Mouse (Mus musculus) ES-E14 (cell line): ENCODE measurements around the gene Pdx1. TPM values are rescaled to one million over a fixed set of nuclear protein-coding genes. Genes with fewer than 3 reads are reported as not detected.

Source experiments
- DNase-seq: peaks from one replicate; pipeline ENCODE4 v3.0.0-alpha.2; 2013; ENCODE audit warnings: low read depth, low spot score
- H3K27ac ChIP-seq: 2 replicates; pipeline ENCODE4 v1.5.1; 2012; ENCODE audit warnings: low read depth, mild to moderate bottlenecking, low read length, moderate library complexity, mixed read lengths; ENCODE audit not compliant: poor library complexity, insufficient read depth, severe bottlenecking
- H3K36me3 ChIP-seq: 2 replicates; pipeline ENCODE4 v1.6.1; 2012; ENCODE audit warnings: mild to moderate bottlenecking, low read length, moderate library complexity, mixed read lengths; ENCODE audit not compliant: control insufficient read depth, poor library complexity, insufficient read depth, severe bottlenecking
- H3K4me1 ChIP-seq, 2 experiments: fragments of 150-350 bp in 1 of 2; sonication (generic) in 1 of 2; 2 replicates each; pipeline ENCODE4 v1.6.1; 2012; ENCODE audit warnings: low read length in 2 of 2, mild to moderate bottlenecking in 1 of 2, mixed read lengths in 1 of 2; ENCODE audit not compliant: control insufficient read depth in 2 of 2, insufficient read depth in 2 of 2, poor library complexity in 1 of 2
- H3K4me3 ChIP-seq, 2 experiments: fragments of 150-350 bp in 1 of 2; sonication (generic) in 1 of 2; 2 replicates each; pipeline ENCODE4 v1.5.1; 2012; ENCODE audit warnings: low read length in 2 of 2, low read depth in 1 of 2, mild to moderate bottlenecking in 1 of 2, mixed read lengths in 1 of 2; ENCODE audit not compliant: insufficient read depth in 1 of 2, poor library complexity in 1 of 2, severe bottlenecking in 1 of 2
- H3K9ac ChIP-seq: 2 replicates; pipeline ENCODE4 v1.6.1; 2012; ENCODE audit warnings: low read depth, mild to moderate bottlenecking, low read length, mixed read lengths; ENCODE audit not compliant: poor library complexity, insufficient read depth, severe bottlenecking
- H3K9me3 ChIP-seq: fragments of 150-350 bp; sonication (generic); 2 replicates; pipeline ENCODE4 v1.6.1; 2012; ENCODE audit warnings: low read depth, mild to moderate bottlenecking, low read length; ENCODE audit not compliant: control insufficient read depth, insufficient read depth
- CHD2 ChIP-seq: IDR thresholded peaks from 2 replicates; pipeline ENCODE4 v1.6.1; 2014; ENCODE audit warnings: mild to moderate bottlenecking, low read depth, low read length, inconsistent platforms
- HCFC1 ChIP-seq: IDR thresholded peaks from 2 replicates; pipeline ENCODE4 v1.6.1; 2012; ENCODE audit warnings: low read length, inconsistent platforms, borderline replicate concordance; ENCODE audit not compliant: insufficient read depth
- MAFK ChIP-seq: IDR thresholded peaks from 2 replicates; pipeline ENCODE4 v1.6.1; 2014; ENCODE audit warnings: mild to moderate bottlenecking, low read depth, low read length, inconsistent platforms; ENCODE audit not compliant: insufficient read depth
- ZC3H11A ChIP-seq: IDR thresholded peaks from 2 replicates; pipeline ENCODE4 v1.6.1; 2012; ENCODE audit warnings: low read depth, mild to moderate bottlenecking, inconsistent platforms, low read length, borderline replicate concordance
- ZNF384 ChIP-seq: IDR thresholded peaks from 2 replicates; pipeline ENCODE4 v1.6.1; 2012; ENCODE audit warnings: low read depth, low read length, inconsistent platforms
- in situ Hi-C, 2 experiments: fragments of 600-800 bp; cut with MboI; formaldehyde crosslinking; loops; one replicate each; pipeline ENCODE4 v1.15.1; 2025; ENCODE audit warnings: low sequenced_read_pairs in 2 of 2, inconsistent platforms in 1 of 2; ENCODE audit not compliant: unreplicated experiment in 2 of 2
- total RNA-seq: library from RNA; depleted of rRNA; stranded (reverse); fragments of 300-350 nt; gene quantifications from 2 replicates; pipeline ENCODE4 v1.2.3, GENCODE M21; 2012

The Pdx1 gene
- total RNA-seq, 1 experiment = 0.09 TPM

DNA sequence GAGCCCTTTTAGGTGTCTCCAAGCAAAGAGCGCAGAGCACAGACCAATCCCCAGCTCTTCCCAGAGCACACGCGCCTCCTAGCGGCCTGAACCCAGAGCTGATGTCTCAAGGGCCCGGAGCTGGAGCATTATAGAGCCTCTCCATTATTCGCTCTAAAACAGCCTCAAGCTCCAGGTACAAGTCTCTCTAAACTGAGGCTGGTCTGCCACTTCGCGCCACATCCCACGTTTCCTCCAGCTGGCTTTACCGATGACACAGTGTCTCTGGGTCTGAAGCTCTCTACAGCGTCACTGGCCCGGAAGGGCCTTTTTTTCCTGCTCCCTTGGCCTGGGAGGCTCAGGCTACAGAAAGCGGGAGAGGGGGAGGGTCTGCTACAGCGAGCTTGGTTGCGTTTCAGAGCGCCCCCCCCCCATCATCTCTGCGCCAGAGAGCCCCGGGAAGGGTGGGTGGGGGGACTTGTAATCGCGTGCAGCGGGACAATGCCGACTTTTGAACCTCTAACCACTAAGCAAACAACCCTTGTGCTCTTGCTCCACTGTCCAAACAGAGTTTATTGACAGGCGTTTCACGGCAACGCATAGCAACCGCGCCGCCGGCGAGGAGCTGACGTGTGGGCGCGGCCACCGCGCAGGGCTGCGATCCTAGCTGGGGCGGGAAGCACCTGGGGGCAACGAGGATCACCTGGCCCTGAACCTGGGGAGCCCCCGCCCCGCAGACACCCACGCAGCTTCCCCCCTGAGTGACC lies 29.7 kb downstream of the Pdx1 start:
- H3K36me3 ChIP-seq = no peaks in the 10 kb centered on the region
- DNase-seq = peak; percentile 89
- H3K9ac ChIP-seq = peak overlapping the region; percentile 58; the same call in 1 of the 2 replicates
- TF ChIP-seq ZNF384 (no peak), CHD2 (no peak), MAFK (no peak), ZC3H11A (peak; percentile 16; the same call in 1 of the 2 replicates), HCFC1 (no peak)
- in situ Hi-C loops = no loop called here
- peaks cover 0 to 8% of the 10 kb centered on the region in 2 experiments; a peak in 2 of 4 replicates for H3K4me1 ChIP-seq
- H3K9me3 ChIP-seq = no peaks in the 10 kb centered on the region
- no peak overlapping the region for H3K27ac ChIP-seq
- H3K4me3 ChIP-seq = peak overlapping the region; percentile 50 to 54

DNA sequence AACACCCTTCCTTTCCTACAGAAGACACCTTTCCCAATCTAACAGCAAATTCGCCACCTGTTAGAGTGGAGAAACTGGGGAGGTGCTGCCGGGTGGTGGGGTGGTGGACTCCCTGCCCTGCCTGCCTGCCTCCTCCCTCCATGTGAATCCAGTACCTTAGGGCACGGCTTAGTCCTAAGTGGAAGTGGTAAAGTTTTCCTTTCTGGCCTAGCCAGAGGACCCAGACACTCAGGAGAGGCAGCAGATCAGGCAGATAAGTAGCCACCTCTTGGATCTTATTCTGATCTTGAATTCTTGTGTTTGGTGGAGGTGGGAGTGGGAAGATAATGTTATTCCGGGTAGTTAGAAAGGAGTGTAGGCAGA lies 30.2 kb downstream of the Pdx1 start:
- DNase-seq = no peak
- Histone ChIP-seq H3K9me3 (no peaks in the 10 kb centered on the region), H3K4me1 (peaks cover 0 to 11% of the 10 kb centered on the region in 2 experiments; a peak in 2 of 4 replicates), H3K9ac (0 out of 2 replicates have a peak overlapping the region, but pooled peaks have one; percentile 2), H3K4me3 (peak overlapping the region; percentile 50 to 54; a peak in 3 of 4 replicates), H3K36me3 (no peaks in the 10 kb centered on the region), H3K27ac (no peak overlapping the region)
- in situ Hi-C loops = loop anchor here in 1 of 2 experiments (10.0 kb wide), 1 partner anchor 105 kb away; no protein-coding TSS in a partner anchor
- TF ChIP-seq MAFK = no peak
- TF ChIP-seq ZC3H11A = no peak
- no peak for TF ChIP-seq ZNF384
- no peak for TF ChIP-seq CHD2
- TF ChIP-seq HCFC1 = no peak

DNA sequence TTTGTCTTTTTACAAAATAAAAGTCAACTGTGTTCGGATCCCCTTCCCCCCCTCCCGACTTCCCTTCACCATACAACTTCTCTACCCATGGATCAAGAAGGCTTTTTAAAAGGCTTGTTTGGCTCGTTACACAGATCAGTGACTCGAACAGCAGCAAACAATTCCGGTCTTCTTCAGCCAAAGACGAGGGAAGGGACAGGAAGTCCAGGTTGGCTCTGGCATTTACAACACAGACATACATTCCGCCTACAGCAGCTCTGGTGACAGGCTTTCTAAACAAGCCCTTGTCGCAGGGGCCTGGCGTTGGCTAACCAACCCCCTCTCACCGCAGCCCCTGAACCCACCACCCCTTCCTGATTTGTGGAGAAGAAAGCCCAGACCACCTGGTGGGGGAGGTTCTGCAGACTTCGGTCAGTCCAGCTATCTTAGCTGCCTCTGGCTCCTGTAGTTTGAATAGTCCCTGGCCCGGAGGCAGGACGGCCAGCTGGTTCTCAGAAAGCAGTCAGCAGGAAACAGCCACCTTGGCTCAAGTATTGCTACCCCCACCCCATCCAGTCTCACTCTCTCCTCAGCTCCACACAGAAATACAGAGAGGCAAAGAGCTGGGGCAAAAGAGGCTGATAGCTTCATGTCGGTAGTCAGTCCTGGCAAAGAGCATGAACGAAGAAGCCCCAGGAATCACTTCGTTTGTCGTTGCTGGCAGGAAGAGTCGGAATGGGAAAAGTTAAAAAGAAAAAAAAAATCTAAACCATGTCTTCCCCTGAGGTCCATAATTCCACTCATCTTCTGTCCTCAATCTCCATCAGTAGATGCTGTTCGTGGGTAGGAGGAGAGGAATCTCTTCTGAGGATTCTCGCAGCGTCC lies 31.4 kb downstream of the Pdx1 start:
- in situ Hi-C loops = loop anchor here in 1 of 2 experiments (10.0 kb wide), 1 partner anchor 106 kb away; no protein-coding TSS in a partner anchor
- TF ChIP-seq ZNF384 = no peak
- no peak for TF ChIP-seq MAFK
- no peak for TF ChIP-seq ZC3H11A
- TF ChIP-seq HCFC1 = no peak
- no peak for TF ChIP-seq CHD2
- no peak overlapping the region for H3K9ac ChIP-seq
- H3K36me3 ChIP-seq = no peaks in the 10 kb centered on the region
- H3K27ac ChIP-seq = no peak overlapping the region
- H3K4me1 ChIP-seq = peaks cover 0 to 14% of the 10 kb centered on the region in 2 experiments; a peak in 2 of 4 replicates
- DNase-seq = no peak
- no peaks in the 10 kb centered on the region for H3K9me3 ChIP-seq
- no peak overlapping the region for H3K4me3 ChIP-seq

DNA sequence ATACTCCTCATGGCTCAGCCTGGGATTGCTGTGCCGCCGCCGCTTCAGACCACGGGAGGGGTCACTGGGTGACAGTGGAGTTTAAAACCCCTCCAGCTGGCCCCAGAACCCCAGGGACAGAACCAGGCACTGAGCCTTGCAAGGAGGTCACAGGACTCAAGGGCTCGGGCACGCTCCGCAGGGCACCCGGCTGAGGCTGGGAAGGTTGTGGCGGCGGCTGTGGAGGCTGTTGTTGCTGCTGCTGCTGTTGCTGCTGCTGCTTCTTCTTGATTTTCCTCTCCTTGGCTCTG lies 32.0 kb downstream of the Pdx1 start:
- no peak for DNase-seq
- TF ChIP-seq ZC3H11A (no peak), HCFC1 (no peak), ZNF384 (no peak), CHD2 (no peak), MAFK (no peak)
- Histone ChIP-seq H3K9ac (no peak overlapping the region), H3K27ac (no peak overlapping the region), H3K9me3 (no peaks in the 10 kb centered on the region), H3K36me3 (no peaks in the 10 kb centered on the region), H3K4me1 (peaks cover 0 to 14% of the 10 kb centered on the region in 2 experiments; a peak in 2 of 4 replicates), H3K4me3 (no peak overlapping the region)
- in situ Hi-C loops = loop anchor here in 1 of 2 experiments (10.0 kb wide), 1 partner anchor 107 kb away; no protein-coding TSS in a partner anchor
